Mouse (Mus musculus): Measurements from ENCODE around the gene Lgals3bp. TPM values are rescaled to one million over a fixed set of nuclear protein-coding genes. Genes with fewer than 3 reads are reported as not detected.

Lgals3bp gene
- total RNA-seq (2021), result 10 to 100 TPM; 20.2 to 24.4 TPM

- DNase-seq, result peak; percentile 66
Measured at GRCm38 (mm10) chr11:118401760-118402280, at the start of gene Lgals3bp. Gene Lgals3bp, minus strand, starts transcription at chr11:118402092.

DNA sequence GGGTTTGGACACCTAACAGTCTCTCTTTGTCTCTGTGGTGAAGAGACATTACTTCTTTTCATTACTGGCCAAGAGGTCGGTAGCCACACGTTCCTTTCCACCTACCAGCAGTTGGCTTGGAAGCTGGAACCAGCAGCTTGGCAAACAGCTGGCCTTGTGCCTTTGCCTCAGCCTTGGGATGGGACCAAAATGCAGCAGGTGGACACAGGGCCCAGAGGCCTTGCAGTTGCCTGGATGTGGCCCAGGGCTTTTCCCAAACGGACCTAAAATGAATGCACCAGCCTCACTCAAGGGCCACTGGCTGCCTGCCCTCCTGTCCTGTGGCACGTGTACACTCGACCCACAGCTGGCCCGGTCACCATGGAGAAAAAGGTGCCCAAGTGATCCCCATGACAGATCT, 49.3 kb upstream of the Lgals3bp start:
- DNase-seq, result no peak

DNA sequence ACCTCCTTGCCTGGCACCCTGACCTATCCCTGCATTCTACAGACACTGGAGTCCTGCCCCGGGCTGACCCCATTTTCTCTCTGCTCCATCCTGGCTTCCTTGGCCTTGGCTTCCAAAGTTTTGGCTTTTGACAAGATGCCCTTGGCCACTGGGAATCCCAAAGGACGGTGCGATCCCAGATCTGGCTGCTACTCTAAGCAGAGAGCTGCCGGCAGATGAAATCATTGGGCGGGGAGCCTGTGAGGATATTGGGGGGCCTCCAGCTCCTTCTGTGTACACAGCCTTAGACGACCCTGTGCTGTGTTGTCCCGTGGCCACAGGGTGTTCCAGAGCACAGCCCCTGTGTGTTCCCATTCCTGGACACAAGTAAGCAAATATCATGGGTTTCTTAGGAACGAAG, 46.5 kb upstream of the Lgals3bp start:
- DNase-seq, result peak; percentile 55

- no peak for DNase-seq
Measured at GRCm38 (mm10) chr11:118447346-118447745, 45.5 kb upstream of the Lgals3bp start.

DNA sequence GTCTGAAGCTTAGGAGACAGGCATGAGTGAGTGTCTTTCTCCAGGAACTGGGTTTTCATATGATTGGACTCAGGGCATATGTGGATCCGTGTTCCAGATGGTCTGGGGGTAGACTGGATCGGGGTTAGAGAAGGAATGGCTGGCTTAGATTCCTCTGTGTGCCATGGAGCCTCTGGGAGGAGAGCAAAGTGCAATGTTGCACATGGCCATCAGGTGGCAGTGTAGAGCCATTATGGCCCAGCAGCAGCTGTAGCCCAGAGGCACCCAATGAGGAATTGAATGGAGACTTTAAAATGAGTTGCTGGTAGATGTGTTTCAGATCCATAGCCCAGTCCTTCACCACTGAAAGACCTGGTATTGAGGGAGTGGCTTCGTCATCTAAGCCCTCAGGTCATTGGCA, 44.0 kb upstream of the Lgals3bp start:
- DNase-seq, result peak; percentile 84

- DNase-seq, result peak; percentile 89
Measured at GRCm38 (mm10) chr11:118443201-118443970, 41.5 kb upstream of the Lgals3bp start.

DNA sequence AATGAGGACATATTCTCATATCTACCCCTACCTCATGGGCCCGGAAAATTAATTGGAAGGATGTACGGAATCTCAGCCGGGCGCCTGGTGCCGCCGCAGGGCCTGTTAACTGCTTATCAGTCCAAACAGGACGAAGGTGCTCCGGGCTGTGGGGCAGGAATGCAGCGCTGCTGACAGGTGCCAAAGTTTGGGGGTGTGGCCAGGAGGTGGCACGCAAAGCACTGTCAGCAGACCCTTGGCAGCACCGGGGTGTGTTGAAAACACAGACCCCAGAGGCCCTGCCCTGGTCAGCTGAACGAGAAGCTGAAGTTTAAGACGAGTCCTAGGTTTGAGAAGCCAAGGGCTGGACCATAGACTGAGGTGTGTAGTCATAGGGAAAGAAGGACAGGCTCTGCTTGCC, 40.8 kb upstream of the Lgals3bp start:
- DNase-seq, result no peak

- no peak for DNase-seq
Measured at GRCm38 (mm10) chr11:118438665-118439414, 36.9 kb upstream of the Lgals3bp start.

DNA sequence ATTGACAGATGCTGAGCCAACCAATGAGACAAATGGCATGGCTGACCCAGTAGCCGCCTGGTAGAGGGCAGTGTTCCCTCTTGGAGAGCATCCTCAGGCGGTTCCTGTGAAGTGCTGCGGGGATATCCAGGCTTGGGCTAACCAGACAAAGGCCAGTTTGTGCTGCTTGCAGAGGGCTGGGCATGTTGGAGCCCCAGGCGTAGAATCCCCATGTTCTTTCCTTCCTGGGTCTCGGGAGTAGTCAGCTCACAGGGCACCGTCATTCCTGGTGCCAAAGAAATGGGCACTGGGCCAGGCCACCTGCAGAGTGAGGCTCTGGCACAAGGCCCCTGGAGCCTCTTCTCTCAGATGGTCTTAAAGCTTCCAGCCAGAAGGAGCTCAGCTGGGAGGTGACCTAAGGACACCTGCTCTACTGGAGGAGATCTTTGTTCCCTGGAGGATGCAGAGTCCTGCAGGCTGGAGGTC, 34.6 kb upstream of the Lgals3bp start:
- peak; percentile 40 for DNase-seq

- no peak for DNase-seq
Measured at GRCm38 (mm10) chr11:118434093-118434492, 32.2 kb upstream of the Lgals3bp start.

- DNase-seq, result peak; percentile 58
Measured at GRCm38 (mm10) chr11:118433398-118433868, 31.5 kb upstream of the Lgals3bp start.

DNA sequence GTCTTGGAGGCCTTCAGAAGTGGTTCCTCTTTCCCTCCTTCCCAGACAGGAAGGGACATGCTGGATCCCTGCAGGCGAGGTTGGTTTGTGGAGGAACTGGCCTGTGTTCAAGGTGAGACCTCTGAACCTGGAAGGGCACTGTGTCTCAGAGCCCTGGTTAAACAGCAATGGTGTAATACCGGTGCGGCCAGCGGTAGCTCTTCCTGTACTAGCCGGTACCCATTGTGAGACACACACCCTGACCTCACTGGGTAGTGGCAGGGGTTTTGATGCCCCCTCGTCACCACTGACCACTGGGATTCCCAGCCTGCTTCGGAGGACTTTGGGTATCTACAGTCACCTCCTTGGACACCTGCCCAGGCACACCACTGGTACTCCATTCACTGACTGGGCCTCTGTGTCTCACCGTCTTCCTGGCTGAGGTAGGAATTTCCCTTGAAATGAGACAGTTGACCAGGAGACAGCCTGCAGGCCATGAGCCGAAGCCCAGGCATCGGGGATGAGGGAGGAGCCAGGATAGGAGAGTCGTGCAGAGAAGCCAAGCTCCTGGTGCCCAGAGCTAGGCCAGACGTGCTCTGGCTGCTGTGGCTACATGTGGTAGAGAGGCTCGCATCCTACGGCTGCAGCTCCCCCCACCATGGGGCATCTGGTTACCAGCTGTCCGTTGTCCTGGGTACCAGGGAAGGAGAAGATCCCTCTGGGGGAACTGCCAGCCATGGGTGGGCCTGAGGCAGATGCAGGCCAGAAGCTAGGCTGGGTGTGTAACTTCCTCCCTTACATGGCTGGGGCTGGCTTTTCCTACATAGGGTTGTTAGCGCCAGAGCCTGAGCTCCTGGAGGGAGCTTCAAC, 29.4 kb upstream of the Lgals3bp start:
- DNase-seq, result no peak

- DNase-seq, result no peak
Measured at GRCm38 (mm10) chr11:118430291-118430885, 28.5 kb upstream of the Lgals3bp start.

DNA sequence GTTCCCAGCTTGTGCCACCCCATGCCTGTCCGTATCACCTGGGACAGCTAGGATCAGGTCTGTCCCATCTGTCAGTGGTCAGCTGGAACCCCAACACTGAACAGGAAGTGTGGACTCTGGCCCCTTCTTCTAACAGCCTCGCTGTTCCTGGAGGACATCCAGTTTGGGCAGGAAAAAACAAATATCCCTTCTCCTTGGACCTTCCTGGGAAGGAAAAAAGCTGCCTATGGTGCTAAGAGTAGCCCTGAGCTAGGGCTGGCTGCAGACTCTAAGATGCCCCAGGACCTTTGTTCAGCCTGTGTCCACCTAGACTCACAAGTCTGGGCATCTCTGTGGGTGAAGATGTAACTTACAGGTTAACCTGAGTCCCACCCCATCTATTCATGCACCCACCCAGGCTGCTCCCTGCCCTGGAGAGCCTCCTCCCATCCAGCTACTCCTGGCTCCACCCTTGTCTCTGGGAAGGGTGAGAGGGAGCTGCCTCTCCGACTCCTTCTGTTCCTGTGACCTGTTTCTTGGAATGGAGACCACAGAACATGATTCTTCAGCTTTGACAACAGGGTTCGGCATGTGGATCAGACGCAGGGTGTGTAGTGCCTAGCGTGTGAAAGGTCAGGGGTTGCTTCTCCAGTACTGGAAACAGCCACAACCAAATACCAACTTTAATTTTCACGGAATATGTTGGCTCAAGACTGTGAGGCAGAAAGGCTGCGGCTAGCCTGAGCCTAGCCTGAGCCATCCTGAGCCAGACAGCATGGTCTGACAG, 27.2 kb upstream of the Lgals3bp start:
- no peak for DNase-seq

- DNase-seq, result peak; percentile 48
Measured at GRCm38 (mm10) chr11:118428460-118428868, 26.6 kb upstream of the Lgals3bp start.

GRCm38 (mm10) chr11:118427986-118428385, 26.1 kb upstream of the Lgals3bp start, which contains the start of gene C1qtnf1:
Gene C1qtnf1, plus strand, starts transcription at chr11:118428203.
- peak; percentile 45 for DNase-seq

- no peak for DNase-seq
Measured at GRCm38 (mm10) chr11:118427266-118427779, 25.4 kb upstream of the Lgals3bp start.

GRCm38 (mm10) chr11:118426765-118427164, 24.9 kb upstream of the Lgals3bp start:
- DNase-seq, result no peak

DNA sequence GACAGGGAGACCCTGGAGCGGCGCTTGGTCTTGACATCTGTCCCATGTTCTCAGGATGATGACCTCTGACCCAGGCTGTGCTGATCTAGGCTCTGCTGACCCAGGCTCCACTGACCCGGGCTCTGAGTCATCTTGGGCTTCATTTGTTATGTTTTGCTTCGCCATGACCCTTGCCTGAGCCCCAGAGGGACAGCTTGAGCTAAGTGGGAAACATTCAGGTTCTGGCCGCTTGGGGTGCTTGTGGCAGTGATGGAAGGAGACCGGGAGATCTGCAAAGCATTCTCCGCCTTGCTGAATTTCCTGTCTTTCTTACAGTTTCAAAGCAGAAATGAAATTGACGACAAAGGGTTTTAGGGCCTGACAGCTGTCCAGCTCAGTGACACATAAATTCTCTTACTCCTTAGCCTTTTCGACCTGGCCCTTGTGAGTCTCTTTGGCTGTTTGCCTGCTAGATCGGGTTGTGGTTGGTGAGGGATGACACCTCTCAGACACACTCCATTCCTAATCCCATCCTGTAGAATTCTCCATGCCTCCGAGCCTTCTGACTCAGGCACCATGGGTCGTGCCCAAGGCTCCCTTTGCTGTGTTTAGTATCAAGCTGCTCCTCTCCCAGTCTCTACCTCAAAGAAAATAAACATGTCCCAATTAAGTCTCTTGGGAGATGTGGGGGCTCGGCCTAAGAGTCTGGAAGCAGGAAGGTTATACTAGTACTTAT, 22.9 kb upstream of the Lgals3bp start:
- DNase-seq, result no peak
